Mouse (Mus musculus): ENCODE measurements around the gene Acot1. TPM values are rescaled to one million over a fixed set of nuclear protein-coding genes. Genes with fewer than 3 reads are reported as not detected.
"Not testable (repeated sequence)": the region's sequence is repeated elsewhere in the genome, so short reads cannot be mapped to it uniquely, and the experiment has no call there.

Gene Acot1
- polyA plus RNA-seq, 1 experiment from 2014 or later: 31.3 TPM

- 0 out of 2 replicates have a peak, but pooled peaks cover 5% of the 10 kb centered on the region for H3K9me3 ChIP-seq (replicated peaks)
- H3K27ac ChIP-seq: 0 out of 2 replicates have a peak overlapping the region, but pooled peaks have one; percentile 37
- H3K9ac ChIP-seq: no peak overlapping the region
- no peak overlapping the region for H3K4me3 ChIP-seq
- ATAC-seq: no peak
- H3K4me2 ChIP-seq: no peak overlapping the region
- H3K4me1 ChIP-seq: no peaks in the 10 kb centered on the region
- peaks cover 3% of the 10 kb centered on the region for H3K36me3 ChIP-seq
- WGBS (ENCODE audit: insufficient replicate concordance): 54% methylated on average over 11 of the region's 11 CpGs
- no peaks in the 10 kb centered on the region for H3K27me3 ChIP-seq (replicated peaks)
These were observed 10.8 kb upstream of the Acot1 start for GRCm38 (mm10) chr12:83998341-83999107.

GRCm38 (mm10) chr12:83999237-83999636 lies 10.1 kb upstream of the Acot1 start:
- H3K4me3 ChIP-seq; H3K9ac ChIP-seq; H3K9me3 ChIP-seq (replicated peaks); H3K4me2 ChIP-seq; H3K27me3 ChIP-seq (replicated peaks); H3K27ac ChIP-seq; H3K4me1 ChIP-seq; H3K36me3 ChIP-seq: not testable (repeated sequence)
- WGBS (ENCODE audit: insufficient replicate concordance): 70% methylated on average over 8 of the region's 8 CpGs
- ATAC-seq: peak; percentile 72; the same call in 1 of the 2 replicates

GRCm38 (mm10) chr12:84000418-84000817 lies 8.9 kb upstream of the Acot1 start:
- no peak overlapping the region for H3K27ac ChIP-seq

GRCm38 (mm10) chr12:84003866-84004265 lies 5.4 kb upstream of the Acot1 start:
- 54% methylated on average over 1 of the region's 1 CpGs for WGBS (ENCODE audit: insufficient replicate concordance)
- Histone ChIP-seq H3K9ac (no peak overlapping the region), H3K4me3 (no peak overlapping the region), H3K27me3 (replicated peaks) (peaks cover 8% of the 10 kb centered on the region), H3K4me1 (no peaks in the 10 kb centered on the region), H3K27ac (no peak overlapping the region), H3K9me3 (replicated peaks) (0 out of 2 replicates have a peak, but pooled peaks cover 5% of the 10 kb centered on the region), H3K4me2 (no peak overlapping the region), H3K36me3 (no peaks in the 10 kb centered on the region)
- ATAC-seq: no peak

More at GRCm38 (mm10) chr12:84000418-84000817, 8.9 kb upstream of the Acot1 start:
- Histone ChIP-seq H3K4me1 (no peaks in the 10 kb centered on the region), H3K4me3 (no peak overlapping the region), H3K27me3 (replicated peaks) (no peaks in the 10 kb centered on the region), H3K9me3 (replicated peaks) (0 out of 2 replicates have a peak, but pooled peaks cover 5% of the 10 kb centered on the region), H3K9ac (no peak overlapping the region), H3K4me2 (no peak overlapping the region), H3K36me3 (no peaks in the 10 kb centered on the region)
- ATAC-seq: no peak
- 57% methylated on average over 3 of the region's 3 CpGs for WGBS (ENCODE audit: insufficient replicate concordance)

GRCm38 (mm10) chr12:84008251-84008650 lies 1.0 kb upstream of the Acot1 start:
- Histone ChIP-seq H3K27me3 (replicated peaks) (peaks cover 47% of the 10 kb centered on the region), H3K36me3 (no peaks in the 10 kb centered on the region), H3K27ac (no peak overlapping the region), H3K4me2 (no peak overlapping the region), H3K9ac (no peak overlapping the region), H3K4me3 (no peak overlapping the region), H3K9me3 (replicated peaks) (no peaks in the 10 kb centered on the region), H3K4me1 (no peaks in the 10 kb centered on the region; the same call in 1 of the 2 replicates)
- ATAC-seq: no peak
- 72% methylated on average over 11 of the region's 12 CpGs for WGBS (ENCODE audit: insufficient replicate concordance)

- WGBS (ENCODE audit: insufficient replicate concordance): 55% methylated on average over 8 of the region's 8 CpGs
- H3K9me3 ChIP-seq (replicated peaks): no peaks in the 10 kb centered on the region
- peaks cover 47% of the 10 kb centered on the region for H3K27me3 ChIP-seq (replicated peaks)
- H3K4me2 ChIP-seq: 0 out of 2 replicates have a peak overlapping the region, but pooled peaks have one; percentile 56
- no peak overlapping the region for H3K27ac ChIP-seq
- no peaks in the 10 kb centered on the region; the same call in 1 of the 2 replicates for H3K4me1 ChIP-seq
- no peak for ATAC-seq
- H3K9ac ChIP-seq: no peak overlapping the region
- no peaks in the 10 kb centered on the region for H3K36me3 ChIP-seq
- H3K4me3 ChIP-seq: no peak overlapping the region; the same call in 1 of the 2 replicates
These were observed 561 bp upstream of the Acot1 start for GRCm38 (mm10) chr12:84008729-84009128.

- H3K27ac ChIP-seq: no peak overlapping the region
- peak overlapping the region; percentile 46 for H3K4me3 ChIP-seq
- peaks cover 47% of the 10 kb centered on the region for H3K27me3 ChIP-seq (replicated peaks)
- no peaks in the 10 kb centered on the region for H3K36me3 ChIP-seq
- peak overlapping the region; percentile 56 for H3K4me2 ChIP-seq
- no peak for ATAC-seq
- H3K9ac ChIP-seq: no peak overlapping the region
- H3K4me1 ChIP-seq: no peaks in the 10 kb centered on the region; the same call in 1 of the 2 replicates
- 69% methylated on average over 3 of the region's 3 CpGs for WGBS (ENCODE audit: insufficient replicate concordance)
- H3K9me3 ChIP-seq (replicated peaks): no peaks in the 10 kb centered on the region
These were observed 911 bp downstream of the Acot1 start for GRCm38 (mm10) chr12:84010201-84010600.

GRCm38 (mm10) chr12:84011251-84012040 lies 2.2 kb downstream of the Acot1 start:
- H3K4me1 ChIP-seq: no peaks in the 10 kb centered on the region; the same call in 1 of the 2 replicates
- no peak overlapping the region for H3K9ac ChIP-seq
- H3K4me3 ChIP-seq: 0 out of 2 replicates have a peak overlapping the region, but pooled peaks have one; percentile 3
- 58% methylated on average over 12 of the region's 12 CpGs for WGBS (ENCODE audit: insufficient replicate concordance)
- no peak overlapping the region for H3K27ac ChIP-seq
- H3K36me3 ChIP-seq: no peaks in the 10 kb centered on the region
- H3K4me2 ChIP-seq: peak overlapping the region; percentile 24
- peaks cover 47% of the 10 kb centered on the region for H3K27me3 ChIP-seq (replicated peaks)
- ATAC-seq: no peak
- no peaks in the 10 kb centered on the region for H3K9me3 ChIP-seq (replicated peaks)

GRCm38 (mm10) chr12:84013130-84013529 lies 3.8 kb downstream of the Acot1 start:
- no peak overlapping the region for H3K27ac ChIP-seq
- no peak overlapping the region for H3K4me2 ChIP-seq
- H3K27me3 ChIP-seq (replicated peaks): peaks cover 46% of the 10 kb centered on the region
- no peaks in the 10 kb centered on the region for H3K36me3 ChIP-seq
- no peak for ATAC-seq
- H3K9me3 ChIP-seq (replicated peaks): no peaks in the 10 kb centered on the region
- no peak overlapping the region for H3K9ac ChIP-seq
- 61% methylated on average over 6 of the region's 6 CpGs for WGBS (ENCODE audit: insufficient replicate concordance)
- no peaks in the 10 kb centered on the region; the same call in 1 of the 2 replicates for H3K4me1 ChIP-seq
- no peak overlapping the region for H3K4me3 ChIP-seq

- Histone ChIP-seq H3K4me2 (no peak overlapping the region), H3K27me3 (replicated peaks) (peaks cover 40% of the 10 kb centered on the region), H3K9ac (no peak overlapping the region), H3K36me3 (no peaks in the 10 kb centered on the region), H3K4me3 (no peak overlapping the region), H3K4me1 (no peaks in the 10 kb centered on the region; the same call in 1 of the 2 replicates), H3K9me3 (replicated peaks) (no peaks in the 10 kb centered on the region), H3K27ac (no peak overlapping the region)
- no peak for ATAC-seq
- 78% methylated on average over 7 of the region's 7 CpGs for WGBS (ENCODE audit: insufficient replicate concordance)
These were observed 4.4 kb downstream of the Acot1 start for GRCm38 (mm10) chr12:84013701-84014100.

- H3K4me2 ChIP-seq: not testable (repeated sequence)
These were observed 11.2 kb downstream of the Acot1 start for GRCm38 (mm10) chr12:84020528-84020927.

GRCm38 (mm10) chr12:84022266-84022665 lies 13.0 kb downstream of the Acot1 start:
- H3K4me2 ChIP-seq, H3K4me3 ChIP-seq: not testable (repeated sequence)
- 75% methylated on average over 4 of the region's 4 CpGs for WGBS (ENCODE audit: insufficient replicate concordance)

More at GRCm38 (mm10) chr12:84020528-84020927, 11.2 kb downstream of the Acot1 start:
- H3K4me1 ChIP-seq; H3K27ac ChIP-seq; H3K9me3 ChIP-seq (replicated peaks); H3K9ac ChIP-seq; H3K27me3 ChIP-seq (replicated peaks); H3K36me3 ChIP-seq; H3K4me3 ChIP-seq: not testable (repeated sequence)
- ATAC-seq: peak; percentile 74
- 52% methylated on average over 7 of the region's 7 CpGs for WGBS (ENCODE audit: insufficient replicate concordance)

More at GRCm38 (mm10) chr12:84022266-84022665, 13.0 kb downstream of the Acot1 start:
- ATAC-seq; H3K9ac ChIP-seq; H3K9me3 ChIP-seq (replicated peaks); H3K27me3 ChIP-seq (replicated peaks); H3K36me3 ChIP-seq; H3K4me1 ChIP-seq; H3K27ac ChIP-seq: not testable (repeated sequence)

Data from liver, embryonic 12.5 days (tissue).